Mouse (Mus musculus): Measurements from ENCODE around the gene Slc4a7.

GRCm38 (mm10) chr14:14715794-14716193 is 13.7 kb downstream of the Slc4a7 start:
- TF ChIP-seq CTCF (IDR thresholded peaks at IDR 0.05; ENCODE audit: control insufficient read depth, insufficient read depth, insufficient replicate concordance, low read depth, low read length), result no peak
- TF ChIP-seq POLR2A (IDR thresholded peaks at IDR 0.05; ENCODE audit: control insufficient read depth, low read depth, low read length), result no peak
